Mouse (Mus musculus): ENCODE data around the gene Chn2.

The Chn2 gene

GRCm38 (mm10) chr6:54284167-54284711, 244.9 kb downstream of the Chn2 start:
- DNase-seq (ENCODE audit: low spot score in 2 of 2), result no peak

GRCm38 (mm10) chr6:54286813-54287212, 247.5 kb downstream of the Chn2 start:
- no peak for DNase-seq (ENCODE audit: low spot score in 2 of 2)

- DNase-seq (ENCODE audit: low spot score in 2 of 2), result no peak
Observed at GRCm38 (mm10) chr6:54289774-54290500, 250.6 kb downstream of the Chn2 start.

- no peak for DNase-seq (ENCODE audit: low spot score in 2 of 2)
Observed at GRCm38 (mm10) chr6:54297231-54297630, 257.9 kb downstream of the Chn2 start.

GRCm38 (mm10) chr6:54299417-54299816, 260.1 kb downstream of the Chn2 start:
- no peak for DNase-seq (ENCODE audit: low spot score in 2 of 2)

GRCm38 (mm10) chr6:54305777-54306176, 266.4 kb downstream of the Chn2 start:
- DNase-seq (ENCODE audit: low spot score in 2 of 2), result no peak

- DNase-seq (ENCODE audit: low spot score in 2 of 2), result no peak
Observed at GRCm38 (mm10) chr6:54313071-54313470, 273.7 kb downstream of the Chn2 start.

GRCm38 (mm10) chr6:54318618-54319017, 279.3 kb downstream of the Chn2 start:
- DNase-seq (ENCODE audit: low spot score in 2 of 2), result no peak

GRCm38 (mm10) chr6:54319198-54319597, 279.8 kb downstream of the Chn2 start:
- no peak for DNase-seq (ENCODE audit: low spot score in 2 of 2)

- no peak for DNase-seq (ENCODE audit: low spot score in 2 of 2)
Observed at GRCm38 (mm10) chr6:54320236-54320635, 280.9 kb downstream of the Chn2 start.

- DNase-seq (ENCODE audit: low spot score in 2 of 2), result no peak
Observed at GRCm38 (mm10) chr6:54325246-54325885, 286.0 kb downstream of the Chn2 start, which contains the start of gene Prr15. TSS of gene Prr15 (plus strand) at chr6:54325835.

GRCm38 (mm10) chr6:54326671-54327625, 287.6 kb downstream of the Chn2 start:
- peak in 1 of 2 experiments; percentile 27 for DNase-seq (ENCODE audit: low spot score in 2 of 2)

- DNase-seq (ENCODE audit: low spot score in 2 of 2), result peak in 1 of 2 experiments; percentile 24
Observed at GRCm38 (mm10) chr6:54327626-54328003, 288.3 kb downstream of the Chn2 start.

GRCm38 (mm10) chr6:54328783-54329182, 289.4 kb downstream of the Chn2 start:
- DNase-seq (ENCODE audit: low spot score in 2 of 2), result no peak

GRCm38 (mm10) chr6:54329598-54329997, 290.2 kb downstream of the Chn2 start:
- DNase-seq (ENCODE audit: low spot score in 2 of 2), result no peak

GRCm38 (mm10) chr6:54330166-54330565, 290.8 kb downstream of the Chn2 start:
- no peak for DNase-seq (ENCODE audit: low spot score in 2 of 2)

- DNase-seq (ENCODE audit: low spot score in 2 of 2), result no peak
Observed at GRCm38 (mm10) chr6:54331765-54332164, 292.4 kb downstream of the Chn2 start.

- DNase-seq (ENCODE audit: low spot score in 2 of 2), result no peak
Observed at GRCm38 (mm10) chr6:54332203-54332602, 292.8 kb downstream of the Chn2 start.

- DNase-seq (ENCODE audit: low spot score in 2 of 2), result no peak
Observed at GRCm38 (mm10) chr6:54333116-54333651, 293.8 kb downstream of the Chn2 start.

- no peak for DNase-seq (ENCODE audit: low spot score in 2 of 2)
Observed at GRCm38 (mm10) chr6:54333652-54334396, 294.5 kb downstream of the Chn2 start.

- DNase-seq (ENCODE audit: low spot score in 2 of 2), result no peak
Observed at GRCm38 (mm10) chr6:54337321-54337720, 298.0 kb downstream of the Chn2 start.
